Mouse (Mus musculus): ENCODE results near the gene Ptpru. TPM values are rescaled to one million over a fixed set of nuclear protein-coding genes. Genes with fewer than 3 reads are reported as not detected.
A peak's percentile ranks its signal among the peaks of the same experiment; 100 is the strongest.
"Not testable (repeated sequence)": the region's sequence is repeated elsewhere in the genome, so short reads cannot be mapped to it uniquely, and the experiment has no call there.

The Ptpru gene
- total RNA-seq, 2 experiments from 2014 or later, result 44.0 to 54.1 TPM

DNA sequence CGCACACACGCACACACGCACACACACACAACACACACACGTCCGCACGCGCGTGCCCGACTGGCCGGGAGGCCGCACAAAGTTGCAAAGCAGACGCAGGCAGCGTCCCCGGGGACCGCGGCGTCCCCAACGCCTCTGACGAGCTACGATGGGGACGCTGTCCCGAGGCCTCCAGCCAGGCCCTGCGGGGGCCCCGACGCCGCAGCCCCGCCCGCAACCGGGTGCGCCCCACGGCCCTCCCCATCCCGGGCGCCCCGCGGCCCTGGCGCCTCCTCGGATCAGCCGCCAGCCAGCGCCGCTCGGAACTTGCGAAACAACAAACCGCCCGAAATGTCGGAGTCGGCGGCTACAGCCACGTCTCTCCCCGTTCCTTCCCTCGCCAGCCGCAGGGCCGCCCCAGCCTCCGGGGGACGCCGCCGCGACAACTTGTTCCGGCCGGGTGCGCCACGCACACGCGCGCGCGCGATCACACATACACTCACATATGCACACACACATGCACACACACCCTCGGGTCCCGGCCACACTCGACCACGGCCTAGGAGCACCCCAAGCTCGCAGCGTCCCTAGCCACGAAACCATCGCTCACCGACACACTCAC, 1.1 kb downstream of the Ptpru start:
- intact Hi-C loops (cut with DNase I), result loop anchor here (5.0 to 10.0 kb wide), 3 partner anchors 112 to 585 kb away; no protein-coding TSS in a partner anchor
- DNase-seq, result peak; percentile 31

DNA sequence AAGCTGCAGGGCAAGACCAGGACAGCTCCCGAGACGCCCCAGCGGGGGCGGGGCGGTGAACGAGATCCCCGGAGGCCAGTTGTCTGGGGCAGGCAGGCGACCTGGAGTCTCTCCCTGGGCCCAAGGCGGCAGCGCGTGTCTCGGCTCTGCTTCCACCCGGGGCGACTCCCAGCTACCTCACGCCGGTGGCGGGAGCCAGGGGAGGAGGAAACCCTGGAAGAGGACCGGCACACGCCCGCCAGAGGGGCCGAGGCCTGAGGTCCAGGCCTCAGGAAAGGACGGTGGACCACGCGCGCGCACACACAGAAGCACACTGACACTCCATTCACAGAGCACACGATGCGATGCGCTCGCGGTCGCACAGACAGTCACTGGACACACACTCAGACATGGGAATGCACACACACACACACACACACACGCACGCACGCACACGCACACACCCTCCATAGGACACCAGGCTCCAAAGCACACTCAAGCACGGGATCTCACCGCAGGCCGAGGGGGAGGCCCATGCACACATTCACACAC, 1.7 kb downstream of the Ptpru start:
- DNase-seq, result peak; percentile 23
- intact Hi-C loops (cut with DNase I), result loop anchor here (5.0 to 10.0 kb wide), 3 partner anchors 112 to 584 kb away; no protein-coding TSS in a partner anchor

DNA sequence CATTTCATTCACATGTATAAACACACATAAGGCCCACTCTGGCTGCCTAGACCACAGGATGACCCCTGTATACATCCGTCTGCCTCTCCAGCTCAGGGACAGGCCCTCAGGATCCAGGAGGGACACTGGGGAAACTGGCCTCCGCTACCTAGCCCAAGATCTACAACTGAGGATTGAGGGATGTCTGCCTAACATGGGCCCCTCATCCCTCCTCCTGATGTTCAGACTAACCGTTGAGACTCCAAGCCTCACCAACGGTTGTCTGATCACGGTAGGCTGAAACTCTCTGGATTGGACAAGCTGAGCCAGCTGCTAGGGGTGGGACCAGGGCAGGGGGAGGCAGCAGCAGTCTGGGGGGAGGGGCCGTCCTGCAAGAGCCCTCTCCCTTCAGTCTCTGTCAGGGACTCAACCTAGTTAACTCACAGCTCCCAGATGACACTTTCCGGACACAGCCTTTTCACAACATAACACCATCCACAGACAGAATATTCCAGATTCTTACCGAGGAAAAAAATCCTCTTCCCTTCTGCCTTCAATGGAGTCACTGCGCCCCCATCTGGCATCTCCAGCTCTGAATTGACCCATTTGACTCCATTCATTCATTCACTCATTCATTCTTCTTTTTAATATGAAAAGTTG, 4.0 kb downstream of the Ptpru start:
- intact Hi-C loops (cut with DNase I), result loop anchor here (10.0 kb wide), 1 partner anchor 109 kb away; no protein-coding TSS in a partner anchor
- DNase-seq, result peak; percentile 62

DNA sequence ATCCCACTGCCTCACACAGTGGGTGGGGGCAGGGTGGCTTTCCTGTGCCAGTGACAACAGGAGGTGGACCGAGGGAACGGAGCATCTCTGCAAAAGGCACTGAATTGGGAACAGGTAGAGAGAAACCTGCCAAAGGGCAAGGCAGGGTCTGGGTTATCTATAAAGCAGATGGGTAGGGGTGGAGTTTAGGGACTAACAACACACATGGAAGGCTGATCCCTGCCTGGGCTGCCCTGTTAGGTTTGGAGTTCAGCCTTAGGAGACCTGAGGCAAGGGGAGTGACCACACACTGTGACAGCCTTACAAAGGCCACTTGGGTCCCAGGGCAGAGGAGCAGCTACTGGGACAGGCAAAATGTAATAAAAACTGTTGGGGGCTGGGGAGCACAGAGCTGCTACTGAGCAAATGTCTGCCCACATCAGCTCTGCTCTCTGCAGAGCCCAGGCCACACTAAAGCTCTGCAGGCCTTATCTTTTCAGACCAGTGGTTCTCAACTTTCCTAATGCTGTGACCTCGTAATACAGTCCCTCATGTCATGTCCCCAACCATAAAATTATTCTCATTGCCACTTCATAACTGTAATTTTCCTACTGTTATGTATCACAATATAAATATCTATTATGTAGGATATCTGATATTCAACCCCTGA, 5.2 kb downstream of the Ptpru start:
- no peak for DNase-seq
- intact Hi-C loops (cut with DNase I), result loop anchor here (10.0 kb wide), 1 partner anchor 108 kb away; no protein-coding TSS in a partner anchor

DNA sequence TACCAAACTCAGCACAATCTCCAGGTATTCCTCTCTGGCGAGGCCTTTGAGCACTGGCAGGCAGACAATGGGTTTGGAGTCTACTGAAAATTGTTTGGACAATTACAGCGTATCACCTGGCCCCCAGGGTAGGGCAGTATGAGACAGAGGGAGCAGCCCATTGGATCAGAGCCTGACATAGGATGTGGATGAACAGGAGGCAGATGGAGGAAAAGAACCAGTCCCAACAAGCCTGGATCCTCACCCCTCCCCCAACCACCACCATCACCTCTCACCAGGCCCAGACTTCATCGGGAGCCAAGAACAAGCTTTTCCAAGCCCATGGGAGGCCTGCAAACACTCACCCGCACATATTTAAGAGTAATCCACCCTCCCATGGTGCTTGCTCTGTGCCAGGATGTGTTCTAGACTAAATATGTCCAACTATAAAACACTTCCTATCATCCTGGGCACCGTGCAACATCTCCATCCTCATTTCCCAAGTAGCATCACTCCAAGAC, 6.5 kb downstream of the Ptpru start:
- intact Hi-C loops (cut with DNase I), result loop anchor here (10.0 kb wide), 1 partner anchor 107 kb away; no protein-coding TSS in a partner anchor

DNA sequence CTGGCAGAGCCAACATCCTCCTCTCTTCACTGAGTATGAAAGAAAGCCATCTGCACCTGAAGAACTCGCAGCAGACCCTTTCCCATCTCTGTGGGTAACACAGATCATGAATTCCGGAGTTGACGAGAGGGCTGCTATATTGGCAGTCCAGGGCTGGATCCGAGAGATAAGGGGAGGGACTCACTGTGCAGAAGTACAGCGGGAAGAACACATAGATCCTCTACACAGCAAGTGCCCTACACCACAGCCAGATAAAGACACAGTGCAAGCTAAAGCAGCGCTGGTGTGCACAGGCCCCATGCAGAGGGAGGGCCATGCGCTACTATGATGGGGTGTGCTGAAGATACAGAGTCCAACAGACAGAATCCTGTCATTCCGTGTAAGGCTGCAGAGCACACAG, 9.0 kb downstream of the Ptpru start:
- DNase-seq, result no peak
- intact Hi-C loops (cut with DNase I), result no loop called here

More for the DNA sequence above, 6.5 kb downstream of the Ptpru start:
- no peak for DNase-seq

- intact Hi-C loops (cut with DNase I), result no loop called here
- DNase-seq, result no peak
These were observed 11.2 kb downstream of the Ptpru start for GRCm38 (mm10) chr4:131826905-131827304.

GRCm38 (mm10) chr4:131825830-131826229, 12.3 kb downstream of the Ptpru start:
- DNase-seq, result no peak
- intact Hi-C loops (cut with DNase I), result no loop called here

DNA sequence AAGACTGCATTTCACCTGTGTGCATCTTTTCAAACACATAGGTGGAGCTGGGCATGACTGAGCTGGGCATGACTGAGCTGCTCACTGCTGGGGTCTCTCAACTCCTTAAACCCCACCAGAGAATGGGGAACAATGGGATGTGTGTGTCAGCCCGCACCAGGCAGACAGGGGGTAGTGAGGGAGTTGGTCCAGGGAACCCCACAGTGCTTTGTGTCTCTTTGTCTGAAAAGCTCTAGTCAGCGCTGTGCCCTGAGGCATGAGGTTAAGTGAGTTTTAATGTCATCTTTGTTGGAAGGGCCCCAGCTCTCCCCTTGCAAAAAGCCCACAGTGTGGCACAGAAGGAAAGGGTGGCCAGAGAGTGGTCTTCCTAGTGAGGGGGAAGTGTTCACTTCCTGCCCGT, 13.1 kb downstream of the Ptpru start:
- intact Hi-C loops (cut with DNase I), result no loop called here
- DNase-seq, result no peak

DNA sequence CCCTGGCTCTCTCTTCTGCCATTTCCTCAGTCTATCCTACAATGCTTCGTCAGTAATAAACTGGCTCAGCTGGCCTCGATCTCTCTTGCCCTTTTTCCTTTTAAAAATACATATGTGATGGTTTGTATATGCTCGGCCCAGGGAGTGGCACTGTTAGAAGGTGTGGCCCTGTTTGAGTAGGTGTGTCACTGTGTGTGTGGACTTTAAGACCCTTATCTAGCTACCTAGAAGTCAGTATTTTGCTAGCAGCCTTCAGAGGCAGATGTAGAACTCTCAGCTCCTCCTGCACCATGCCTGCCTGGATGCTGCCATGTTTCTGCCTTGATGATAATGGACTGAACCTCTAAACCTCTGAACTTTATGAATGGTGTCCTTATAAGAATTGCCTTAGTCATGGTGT, 15.5 kb downstream of the Ptpru start:
- DNase-seq, result no peak
- intact Hi-C loops (cut with DNase I), result no loop called here

GRCm38 (mm10) chr4:131821161-131821731, 16.8 kb downstream of the Ptpru start:
- intact Hi-C loops (cut with DNase I), result no loop called here
- no peak for DNase-seq

DNA sequence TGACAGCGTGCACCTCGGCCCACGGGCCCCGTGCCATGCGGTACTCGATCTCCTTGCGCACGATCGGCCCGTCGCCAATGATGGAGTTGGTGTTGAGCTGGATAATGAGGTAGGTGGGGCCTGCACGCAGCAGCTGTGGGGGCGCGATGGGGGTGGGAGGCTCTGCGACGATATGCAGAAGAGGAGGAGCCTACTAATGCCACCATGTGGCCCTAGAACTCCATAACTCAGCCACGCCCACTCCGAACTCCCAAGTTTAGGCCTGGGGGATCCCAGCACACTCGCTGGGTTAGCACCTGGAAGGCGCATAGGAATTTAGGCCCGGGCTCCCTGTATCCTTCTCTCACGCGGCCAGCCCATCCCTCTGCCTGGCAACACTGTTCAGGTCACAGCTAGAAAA, 19.2 kb downstream of the Ptpru start:
- no peak for DNase-seq
- intact Hi-C loops (cut with DNase I), result no loop called here

DNA sequence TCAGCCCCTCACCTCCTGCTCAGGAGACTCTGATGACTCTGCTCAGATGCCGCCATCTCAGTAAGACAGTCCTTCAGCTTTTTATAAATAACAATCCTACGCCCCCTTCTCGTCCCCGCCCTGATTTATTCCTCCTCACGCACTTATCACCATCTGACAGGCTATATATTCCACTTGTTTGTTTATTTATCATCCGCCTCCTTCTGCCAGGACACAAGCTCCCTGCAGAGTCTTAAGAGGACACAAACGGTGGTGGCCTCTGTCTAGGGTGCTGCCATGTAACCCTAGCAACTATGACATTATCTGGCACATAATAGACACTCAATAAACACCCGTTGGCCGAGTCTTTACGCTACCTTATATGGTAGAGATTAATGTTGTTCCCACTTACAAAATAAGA, 22.3 kb downstream of the Ptpru start:
- DNase-seq, result no peak
- intact Hi-C loops (cut with DNase I), result no loop called here

- intact Hi-C loops (cut with DNase I), result no loop called here
- DNase-seq, result peak; percentile 61
These were observed 23.2 kb downstream of the Ptpru start for GRCm38 (mm10) chr4:131814869-131815268.

GRCm38 (mm10) chr4:131813798-131814197, 24.3 kb downstream of the Ptpru start:
- DNase-seq, result no peak
- intact Hi-C loops (cut with DNase I), result no loop called here

- DNase-seq, result no peak
- intact Hi-C loops (cut with DNase I), result no loop called here
These were observed 25.6 kb downstream of the Ptpru start for GRCm38 (mm10) chr4:131812458-131812857.

GRCm38 (mm10) chr4:131805255-131805654, 32.8 kb downstream of the Ptpru start:
- intact Hi-C loops (cut with DNase I), result no loop called here
- no peak for DNase-seq

- intact Hi-C loops (cut with DNase I), result not testable (repeated sequence)
These were observed 33.4 kb downstream of the Ptpru start for GRCm38 (mm10) chr4:131804732-131805131.

GRCm38 (mm10) chr4:131803846-131804245, 34.2 kb downstream of the Ptpru start:
- intact Hi-C loops (cut with DNase I), result no loop called here
- no peak for DNase-seq

More at GRCm38 (mm10) chr4:131804732-131805131, 33.4 kb downstream of the Ptpru start:
- DNase-seq, result not testable (repeated sequence)

- intact Hi-C loops (cut with DNase I), result no loop called here
- DNase-seq, result no peak
These were observed 39.1 kb downstream of the Ptpru start for GRCm38 (mm10) chr4:131798968-131799367.

DNA sequence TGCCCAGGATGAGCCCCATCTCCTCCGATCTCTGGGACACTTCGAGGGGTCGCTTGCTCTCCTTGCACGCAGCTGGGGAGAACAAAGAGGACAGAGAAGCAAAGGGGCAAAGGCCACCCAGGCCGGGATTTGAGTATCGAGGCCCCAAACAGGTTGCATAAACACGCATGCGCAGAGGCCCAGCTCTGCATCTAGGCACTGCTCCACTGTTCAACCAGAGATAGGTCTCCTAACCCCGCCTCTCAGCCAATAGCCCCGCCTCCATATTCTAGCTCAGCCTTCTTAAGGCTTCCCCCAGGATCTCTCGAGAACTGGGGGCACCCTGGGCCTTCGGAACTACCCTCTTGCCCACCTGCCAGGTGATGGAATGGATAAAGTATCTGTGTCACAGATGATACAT, 40.2 kb downstream of the Ptpru start:
- DNase-seq, result peak; percentile 25
- intact Hi-C loops (cut with DNase I), result no loop called here

All from left cerebral cortex, postnatal 4 days (tissue).